Mouse (Mus musculus) hindbrain, embryonic 15.5 days (tissue): ENCODE data around the gene Thra. TPM values are rescaled to one million over a fixed set of nuclear protein-coding genes. Genes with fewer than 3 reads are reported as not detected.
"Not testable (repeated sequence)": the region's sequence is repeated elsewhere in the genome, so short reads cannot be mapped to it uniquely, and the experiment has no call there.

Experiments
- ATAC-seq: fragments of 200-750 bp; cut with Nextera tagmentation; 2 replicates; pipeline ENCODE4 v1.8.0; 2017; ENCODE audit warnings: low read depth, moderate number of reproducible peaks, moderate TSS enrichment; ENCODE audit not compliant: low FRiP score
- H3K27ac ChIP-seq: fragments of 300-500 bp; sonication (generic); replicated peaks from 2 replicates; pipeline ENCODE4 v1.5.1; 2015; ENCODE audit warnings: mild to moderate bottlenecking, inconsistent platforms
- H3K27me3 ChIP-seq: fragments of 300-500 bp; sonication (generic); 2 replicates; pipeline ENCODE4 v1.6.1; 2015; ENCODE audit warnings: control low read depth, inconsistent platforms
- H3K36me3 ChIP-seq: fragments of 300-500 bp; sonication (generic); 2 replicates; pipeline ENCODE4 v1.6.1; 2015; ENCODE audit warnings: control low read depth, inconsistent platforms
- H3K4me1 ChIP-seq: fragments of 300-500 bp; sonication (generic); replicated peaks from 2 replicates; pipeline ENCODE4 v1.6.1; 2015; ENCODE audit warnings: control low read depth, inconsistent platforms
- H3K4me2 ChIP-seq: fragments of 300-500 bp; sonication (generic); 2 replicates; pipeline ENCODE4 v1.6.1; 2015; ENCODE audit warnings: moderate library complexity, mild to moderate bottlenecking, inconsistent platforms
- H3K4me3 ChIP-seq: fragments of 300-500 bp; sonication (generic); 2 replicates; pipeline ENCODE4 v1.5.1; 2015; ENCODE audit warnings: mild to moderate bottlenecking, inconsistent platforms
- H3K9ac ChIP-seq: fragments of 300-500 bp; sonication (generic); 2 replicates; pipeline ENCODE4 v1.6.1; 2015; ENCODE audit warnings: inconsistent platforms
- H3K9me3 ChIP-seq: fragments of 300-500 bp; sonication (generic); 2 replicates; pipeline ENCODE4 v1.6.1; 2016; ENCODE audit warnings: control low read depth, inconsistent platforms
- WGBS: fragments of 180-500 bp; shearing (Covaris S2); methylation state at CpG from one replicate; pipeline ENCODE4 v1.1.7; 2015; 5-methylcytosine and 5-hydroxymethylcytosine counted together
- polyA plus RNA-seq: library from polyadenylated mRNA; unstranded; fragments of >200 nt; fragmentation: Nextera tagmentation; extraction: Ambion mirVana; gene quantifications from 2 replicates; pipeline ENCODE4 v1.2.1, GENCODE M21; 2015

Thra gene
- polyA plus RNA-seq, 1 experiment from 2014 or later: 138 TPM

DNA sequence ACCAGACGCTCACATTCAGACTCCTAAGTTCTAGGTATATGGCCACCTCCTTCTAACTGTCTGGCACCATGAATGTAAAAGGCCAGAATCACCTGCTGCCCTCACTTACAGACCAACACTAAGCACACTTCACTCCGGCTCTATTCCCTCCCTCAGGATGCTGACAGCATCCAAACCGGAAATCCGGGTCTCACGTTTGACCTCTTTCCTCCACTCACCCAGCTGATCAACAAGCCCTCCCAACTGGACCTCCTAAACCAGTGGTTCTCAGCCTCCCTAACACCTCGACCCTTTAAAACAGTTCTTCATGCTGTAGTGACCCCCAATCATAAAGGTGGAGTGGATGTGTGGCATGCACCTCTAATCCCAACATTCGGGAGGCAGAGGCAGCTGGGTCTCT is 17.3 kb upstream of the Thra start:
- Histone ChIP-seq H3K27me3 (no peaks in the 10 kb centered on the region), H3K9ac (no peak overlapping the region), H3K27ac (no peak overlapping the region), H3K36me3 (peaks cover 24% of the 10 kb centered on the region), H3K4me1 (peaks cover 14% of the 10 kb centered on the region), H3K9me3 (no peaks in the 10 kb centered on the region), H3K4me3 (no peak overlapping the region), H3K4me2 (no peak overlapping the region)
- WGBS: 84% methylated on average over 7 of the region's 7 CpGs
- no peak for ATAC-seq

GRCm38 (mm10) chr11:98725926-98726506 is 14.4 kb upstream of the Thra start:
- WGBS: 96% methylated on average over 15 of the region's 15 CpGs
- Histone ChIP-seq H3K4me1 (peaks cover 21% of the 10 kb centered on the region), H3K27ac (no peak overlapping the region), H3K9me3 (no peaks in the 10 kb centered on the region), H3K27me3 (no peaks in the 10 kb centered on the region), H3K4me2 (no peak overlapping the region), H3K36me3 (peaks cover 21% of the 10 kb centered on the region), H3K9ac (no peak overlapping the region), H3K4me3 (no peak overlapping the region)
- no peak for ATAC-seq

GRCm38 (mm10) chr11:98729119-98729588 is 11.3 kb upstream of the Thra start, which contains the start of gene Med24:
Med24 (minus strand) TSS chr11:98729435.
- peaks cover 18% of the 10 kb centered on the region for H3K4me1 ChIP-seq
- peak within 1 kb of the TSS; percentile 58 for H3K4me2 ChIP-seq
- H3K27ac ChIP-seq: peak within 1 kb of the TSS; percentile 87
- H3K36me3 ChIP-seq: peaks cover 18% of the 10 kb centered on the region
- no peaks in the 10 kb centered on the region for H3K27me3 ChIP-seq
- peak within 1 kb of the TSS; percentile 75 for H3K4me3 ChIP-seq
- under 1% methylated on average over 16 of the region's 16 CpGs for WGBS
- peak within 1 kb of the TSS; percentile 65 for H3K9ac ChIP-seq
- H3K9me3 ChIP-seq: no peaks in the 10 kb centered on the region
- ATAC-seq: peak; percentile 96

- Histone ChIP-seq H3K4me2 (no peak overlapping the region), H3K4me1 (peaks cover 18% of the 10 kb centered on the region), H3K27me3 (no peaks in the 10 kb centered on the region), H3K9ac (no peak overlapping the region), H3K9me3 (no peaks in the 10 kb centered on the region), H3K36me3 (peaks cover 9% of the 10 kb centered on the region; the same call in 1 of the 2 replicates), H3K4me3 (no peak overlapping the region), H3K27ac (peak overlapping the region; percentile 38; the same call in 1 of the 2 replicates)
- 54% methylated on average over 4 of the region's 4 CpGs for WGBS
- no peak for ATAC-seq
Measured at GRCm38 (mm10) chr11:98730727-98731126, 9.7 kb upstream of the Thra start.

GRCm38 (mm10) chr11:98731134-98731533 is 9.3 kb upstream of the Thra start:
- Histone ChIP-seq H3K4me3 (no peak overlapping the region), H3K27me3 (no peaks in the 10 kb centered on the region), H3K9me3 (no peaks in the 10 kb centered on the region), H3K9ac (no peak overlapping the region), H3K27ac (peak overlapping the region; percentile 38; the same call in 1 of the 2 replicates), H3K4me1 (peaks cover 18% of the 10 kb centered on the region), H3K4me2 (no peak overlapping the region), H3K36me3 (0 out of 2 replicates have a peak, but pooled peaks cover 6% of the 10 kb centered on the region)
- no peak for ATAC-seq
- 54% methylated on average over 5 of the region's 5 CpGs for WGBS

GRCm38 (mm10) chr11:98734020-98734419 is 6.4 kb upstream of the Thra start:
- no peak for ATAC-seq
- no peaks in the 10 kb centered on the region for H3K36me3 ChIP-seq
- no peak overlapping the region for H3K27ac ChIP-seq
- peaks cover 19% of the 10 kb centered on the region for H3K4me1 ChIP-seq
- no peak overlapping the region for H3K9ac ChIP-seq
- H3K27me3 ChIP-seq: no peaks in the 10 kb centered on the region
- H3K9me3 ChIP-seq: no peaks in the 10 kb centered on the region
- H3K4me3 ChIP-seq: no peak overlapping the region
- H3K4me2 ChIP-seq: no peak overlapping the region
- WGBS: 77% methylated on average over 3 of the region's 3 CpGs

- Histone ChIP-seq H3K9ac (no peak overlapping the region), H3K27me3 (no peaks in the 10 kb centered on the region), H3K4me1 (peaks cover 22% of the 10 kb centered on the region), H3K36me3 (no peaks in the 10 kb centered on the region), H3K27ac (no peak overlapping the region), H3K4me3 (no peak overlapping the region), H3K9me3 (no peaks in the 10 kb centered on the region), H3K4me2 (no peak overlapping the region)
- no peak for ATAC-seq
- 91% methylated on average over 4 of the region's 4 CpGs for WGBS
Measured at GRCm38 (mm10) chr11:98735111-98735510, 5.3 kb upstream of the Thra start.

- H3K4me3 ChIP-seq: no peak overlapping the region
- ATAC-seq: no peak
Measured at GRCm38 (mm10) chr11:98736176-98736575, 4.3 kb upstream of the Thra start.

DNA sequence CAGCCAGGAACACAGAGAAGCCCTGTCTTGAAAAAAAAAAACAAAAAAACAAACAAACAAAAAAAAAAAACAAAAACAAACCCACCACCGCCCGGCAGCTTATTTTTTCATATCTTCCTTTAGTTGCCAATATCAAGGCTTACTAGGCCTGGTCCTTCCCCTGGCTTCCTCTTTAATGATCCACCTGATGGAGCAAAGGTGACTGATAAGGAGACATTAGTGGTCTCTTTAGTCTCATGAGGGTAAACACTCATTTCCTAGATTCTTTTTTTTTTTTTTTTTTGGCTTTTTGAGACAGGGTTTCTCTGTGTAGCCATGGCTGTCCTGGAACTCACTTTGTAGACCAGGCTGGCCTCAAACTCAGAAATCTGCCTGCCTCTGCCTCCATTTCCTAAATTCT is 3.2 kb upstream of the Thra start:
- H3K36me3 ChIP-seq, H3K4me3 ChIP-seq, H3K27ac ChIP-seq, H3K4me2 ChIP-seq, H3K9me3 ChIP-seq, H3K27me3 ChIP-seq, H3K9ac ChIP-seq, ATAC-seq: not testable (repeated sequence)
- 96% methylated on average over 2 of the region's 2 CpGs for WGBS
- H3K4me1 ChIP-seq: peaks cover 33% of the 10 kb centered on the region

More at GRCm38 (mm10) chr11:98736176-98736575, 4.3 kb upstream of the Thra start:
- Histone ChIP-seq H3K27me3 (no peaks in the 10 kb centered on the region), H3K9ac (no peak overlapping the region), H3K4me2 (no peak overlapping the region), H3K9me3 (no peaks in the 10 kb centered on the region), H3K27ac (no peak overlapping the region), H3K4me1 (peaks cover 33% of the 10 kb centered on the region), H3K36me3 (no peaks in the 10 kb centered on the region)
- WGBS: 84% methylated on average over 1 of the region's 1 CpGs

- Histone ChIP-seq H3K9me3 (no peaks in the 10 kb centered on the region), H3K4me1 (peaks cover 41% of the 10 kb centered on the region), H3K36me3 (no peaks in the 10 kb centered on the region), H3K27me3 (no peaks in the 10 kb centered on the region), H3K9ac (no peak overlapping the region), H3K4me2 (peak overlapping the region; percentile 13; the same call in 1 of the 2 replicates), H3K27ac (peak overlapping the region; percentile 99), H3K4me3 (no peak overlapping the region)
- WGBS: 14% methylated on average over 4 of the region's 4 CpGs
- no peak for ATAC-seq
Measured at GRCm38 (mm10) chr11:98738428-98738911, 2.0 kb upstream of the Thra start.

GRCm38 (mm10) chr11:98738925-98739324 is 1.5 kb upstream of the Thra start:
- Histone ChIP-seq H3K9me3 (no peaks in the 10 kb centered on the region), H3K9ac (no peak overlapping the region), H3K36me3 (no peaks in the 10 kb centered on the region), H3K4me2 (peak overlapping the region; percentile 13; the same call in 1 of the 2 replicates), H3K27ac (peak overlapping the region; percentile 99), H3K4me1 (peaks cover 45% of the 10 kb centered on the region), H3K27me3 (no peaks in the 10 kb centered on the region), H3K4me3 (no peak overlapping the region)
- ATAC-seq: no peak
- 55% methylated on average over 9 of the region's 9 CpGs for WGBS

DNA sequence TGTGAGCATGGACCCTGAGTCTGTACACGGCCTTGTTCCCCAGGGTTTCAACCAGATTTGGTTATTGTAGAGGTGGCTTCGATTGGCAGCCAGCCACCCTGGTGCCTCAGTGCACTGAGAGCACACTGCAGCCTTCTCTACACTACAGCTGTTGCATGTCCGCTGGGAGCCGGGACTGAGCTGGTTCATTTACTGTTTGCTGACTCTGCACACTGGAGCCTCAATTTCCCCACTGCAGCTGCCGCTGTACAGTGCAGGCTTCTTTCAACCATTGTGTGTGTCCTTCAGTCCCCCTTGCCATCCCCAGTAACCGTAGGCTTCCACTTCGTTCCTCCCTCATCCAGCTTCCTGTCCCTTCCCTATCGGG is 429 bp upstream of the Thra start:
- H3K36me3 ChIP-seq: no peaks in the 10 kb centered on the region
- 3% methylated on average over 8 of the region's 8 CpGs for WGBS
- no peaks in the 10 kb centered on the region for H3K27me3 ChIP-seq
- H3K27ac ChIP-seq: peak overlapping the region; percentile 99
- no peak; the same call in 1 of the 2 replicates for ATAC-seq
- peak overlapping the region; percentile 89 for H3K4me3 ChIP-seq
- H3K4me1 ChIP-seq: peaks cover 56% of the 10 kb centered on the region
- H3K9ac ChIP-seq: peak overlapping the region; percentile 98
- H3K9me3 ChIP-seq: no peaks in the 10 kb centered on the region
- H3K4me2 ChIP-seq: peak overlapping the region; percentile 93
